Mouse (Mus musculus) lung, postnatal 10 days (tissue): ENCODE data around the gene Asb1.

Source experiments
- DNase-seq: peaks from one replicate; pipeline ENCODE4 v3.0.0; 2021

Asb1 gene

DNA sequence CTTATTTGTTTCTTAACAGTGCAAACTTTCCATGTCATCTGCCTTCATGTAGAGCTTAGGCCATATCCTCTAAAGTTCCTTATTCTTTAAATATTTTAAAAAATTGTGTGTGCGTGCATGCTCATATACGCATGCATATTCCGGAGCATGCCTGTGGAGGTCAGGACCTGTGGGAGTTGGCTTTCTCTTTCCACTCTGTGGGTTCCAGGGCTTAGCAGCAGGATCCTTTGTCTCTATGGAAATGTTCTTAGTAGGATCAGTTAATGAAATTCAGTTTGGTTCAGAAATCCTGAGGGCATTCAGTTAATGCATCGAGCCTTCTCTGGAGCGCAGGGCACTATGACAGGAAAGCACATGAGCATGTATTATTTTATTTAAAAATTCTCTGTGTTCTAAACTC lies 7.2 kb downstream of the Asb1 start:
- DNase-seq, result no peak

GRCm38 (mm10) chr1:91549073-91549472 lies 8.7 kb downstream of the Asb1 start:
- no peak for DNase-seq

GRCm38 (mm10) chr1:91557099-91557498 lies 16.8 kb downstream of the Asb1 start:
- DNase-seq, result no peak

DNA sequence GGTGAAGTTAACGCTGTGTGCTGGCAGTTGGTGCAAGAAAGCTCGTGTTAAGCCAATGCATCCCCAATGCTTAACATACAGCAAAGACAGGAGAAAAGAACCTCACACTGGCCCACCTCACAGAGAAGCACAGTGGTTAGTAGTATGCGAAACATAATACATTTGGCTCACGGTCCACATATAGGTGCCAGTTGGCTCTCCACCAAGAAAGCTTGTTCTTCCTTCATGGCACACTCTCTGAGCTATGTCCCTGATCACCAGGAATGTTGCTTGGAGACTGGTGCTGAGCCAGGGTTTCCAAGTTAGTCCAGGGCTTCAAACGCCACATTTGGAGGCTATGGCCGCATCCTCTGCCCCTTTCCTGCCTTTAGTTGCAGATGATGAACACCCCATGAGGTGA lies 20.9 kb downstream of the Asb1 start:
- DNase-seq, result no peak

DNA sequence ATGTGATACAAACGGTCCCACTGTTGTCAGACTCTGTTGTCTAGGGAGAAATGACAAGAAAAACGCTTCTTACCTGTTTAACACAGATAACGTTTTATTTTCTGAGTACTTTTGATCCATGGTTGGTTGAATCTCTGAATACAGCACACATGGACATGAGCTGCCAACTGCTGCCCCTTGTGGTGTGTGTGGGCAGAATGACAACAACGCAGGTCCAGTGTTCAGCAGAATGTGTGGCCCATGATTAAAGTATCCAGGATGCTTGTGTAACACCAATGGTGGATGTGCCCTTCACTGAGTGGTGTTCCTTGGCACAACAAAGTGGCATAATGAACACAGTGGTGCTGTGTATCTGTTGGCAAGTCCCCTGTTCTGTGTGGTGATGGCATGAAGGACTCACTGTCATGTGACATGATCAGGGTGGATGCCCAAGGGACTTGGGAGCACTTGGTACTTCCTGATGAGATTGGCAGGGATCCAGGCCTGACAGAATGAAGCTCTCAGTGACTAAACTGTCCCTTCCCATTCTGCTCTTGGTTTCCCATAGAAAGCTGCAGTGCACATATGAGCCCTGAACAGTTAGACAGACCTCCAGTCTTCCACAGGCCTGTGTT lies 22.7 kb downstream of the Asb1 start:
- peak; percentile 57 for DNase-seq

GRCm38 (mm10) chr1:91564004-91564403 lies 23.7 kb downstream of the Asb1 start:
- DNase-seq, result peak; percentile 43

- no peak for DNase-seq
Observed at GRCm38 (mm10) chr1:91564598-91564997, 24.3 kb downstream of the Asb1 start.

DNA sequence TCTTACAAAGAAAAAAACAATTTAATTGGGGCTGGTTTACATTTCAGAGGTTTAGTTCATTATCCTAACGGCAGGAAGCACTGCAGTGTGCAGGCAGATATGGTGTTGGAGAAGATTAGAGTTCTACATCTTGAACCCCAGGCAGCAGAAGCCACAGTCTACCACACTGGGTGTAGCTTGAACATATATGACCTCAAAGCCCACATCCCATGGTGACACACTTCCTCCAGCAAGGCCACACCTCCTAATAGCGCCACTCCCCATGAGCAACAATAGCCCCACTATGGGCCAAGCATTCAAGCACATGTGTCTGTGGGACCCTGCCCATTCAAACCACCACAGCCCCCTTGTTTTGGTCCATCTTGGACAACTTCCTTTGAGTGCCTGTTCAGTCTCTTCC lies 26.9 kb downstream of the Asb1 start:
- DNase-seq, result no peak

DNA sequence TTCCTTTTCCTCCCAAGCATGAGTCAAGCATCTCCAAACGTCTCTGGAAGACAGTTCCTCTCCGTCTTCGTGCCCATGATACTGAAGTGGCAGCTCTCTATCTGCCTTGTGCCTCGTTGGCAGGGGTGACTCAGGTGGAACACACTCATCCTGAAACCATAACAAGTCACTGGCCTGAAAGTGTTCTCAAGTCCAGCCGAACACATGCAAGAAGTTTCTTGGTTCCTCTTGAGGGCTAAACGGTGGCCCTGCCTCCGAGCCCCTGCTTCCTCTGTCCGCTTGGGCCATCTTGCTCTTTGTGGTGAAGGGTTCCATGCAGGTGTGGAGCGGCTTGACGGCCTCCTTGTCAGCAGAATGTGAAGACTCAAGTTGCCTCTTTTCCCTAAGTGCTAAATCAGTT lies 32.1 kb downstream of the Asb1 start:
- DNase-seq, result no peak

- DNase-seq, result peak; percentile 72
Observed at GRCm38 (mm10) chr1:91574208-91574607, 33.9 kb downstream of the Asb1 start.

GRCm38 (mm10) chr1:91577883-91578517 lies 37.7 kb downstream of the Asb1 start:
- peak; percentile 11 for DNase-seq

DNA sequence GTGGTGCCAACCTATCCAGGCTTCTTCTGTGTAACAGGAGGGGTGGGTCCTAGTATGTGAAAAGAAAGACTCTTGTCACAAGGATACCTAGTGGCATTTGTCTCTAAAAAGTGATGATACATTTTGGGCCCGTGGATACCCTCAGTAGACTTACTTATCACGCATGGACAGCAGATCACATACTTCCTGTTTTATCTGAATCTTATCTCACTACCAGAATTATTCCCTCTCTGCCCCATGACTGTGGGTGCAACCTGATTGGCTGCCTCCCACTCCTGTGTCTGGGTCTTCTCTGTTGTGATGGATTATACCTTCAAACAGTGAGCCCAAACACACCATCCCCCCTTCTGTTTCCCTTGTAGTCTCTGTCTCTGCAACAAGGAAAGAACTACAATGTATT lies 40.2 kb downstream of the Asb1 start:
- no peak for DNase-seq

DNA sequence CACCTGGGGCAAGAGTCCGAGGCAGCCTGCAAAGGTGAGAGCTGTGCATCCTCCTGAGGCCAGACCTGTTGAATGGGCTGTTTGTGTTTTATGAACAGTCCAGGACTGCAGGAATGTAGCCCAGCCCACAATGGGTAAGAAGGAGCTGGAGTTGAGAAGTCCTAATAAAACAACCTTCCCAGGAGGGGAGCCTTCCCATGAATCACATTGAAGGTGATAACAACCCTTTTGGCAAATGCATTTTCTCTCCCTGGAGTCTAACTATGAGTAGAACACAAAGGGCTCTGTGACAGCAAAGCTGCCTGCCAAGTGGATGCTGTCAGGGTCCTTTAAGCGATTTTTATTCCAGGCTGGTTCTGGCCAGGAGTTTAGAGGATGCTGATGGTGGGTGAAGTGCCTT lies 40.9 kb downstream of the Asb1 start:
- DNase-seq, result no peak

GRCm38 (mm10) chr1:91584969-91585835 lies 44.9 kb downstream of the Asb1 start:
- no peak for DNase-seq

- no peak for DNase-seq
Observed at GRCm38 (mm10) chr1:91589738-91590137, 49.4 kb downstream of the Asb1 start.

- no peak for DNase-seq
Observed at GRCm38 (mm10) chr1:91595521-91596020, 55.2 kb downstream of the Asb1 start.

DNA sequence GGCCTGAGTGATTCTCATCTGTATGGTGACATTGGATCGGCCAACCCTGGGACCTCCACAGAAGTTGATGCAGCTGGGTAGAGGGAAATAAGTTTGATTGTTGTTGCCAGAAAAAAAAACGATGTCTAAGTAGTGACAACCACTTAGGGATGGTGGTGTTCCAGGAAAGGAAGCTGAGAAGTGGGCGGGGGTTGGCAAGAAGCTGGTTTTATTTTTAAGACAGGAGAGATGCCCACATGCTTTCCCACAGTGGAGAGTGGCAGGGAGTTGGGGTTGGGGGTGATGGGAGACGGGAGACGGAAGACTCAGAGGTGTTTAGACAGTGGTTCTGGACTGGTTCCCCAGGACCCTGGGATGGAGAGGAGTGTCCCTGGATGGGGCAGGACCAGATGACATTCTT lies 57.3 kb downstream of the Asb1 start:
- DNase-seq, result no peak

GRCm38 (mm10) chr1:91600671-91601361 lies 60.5 kb downstream of the Asb1 start:
- peak; percentile 79 for DNase-seq

DNA sequence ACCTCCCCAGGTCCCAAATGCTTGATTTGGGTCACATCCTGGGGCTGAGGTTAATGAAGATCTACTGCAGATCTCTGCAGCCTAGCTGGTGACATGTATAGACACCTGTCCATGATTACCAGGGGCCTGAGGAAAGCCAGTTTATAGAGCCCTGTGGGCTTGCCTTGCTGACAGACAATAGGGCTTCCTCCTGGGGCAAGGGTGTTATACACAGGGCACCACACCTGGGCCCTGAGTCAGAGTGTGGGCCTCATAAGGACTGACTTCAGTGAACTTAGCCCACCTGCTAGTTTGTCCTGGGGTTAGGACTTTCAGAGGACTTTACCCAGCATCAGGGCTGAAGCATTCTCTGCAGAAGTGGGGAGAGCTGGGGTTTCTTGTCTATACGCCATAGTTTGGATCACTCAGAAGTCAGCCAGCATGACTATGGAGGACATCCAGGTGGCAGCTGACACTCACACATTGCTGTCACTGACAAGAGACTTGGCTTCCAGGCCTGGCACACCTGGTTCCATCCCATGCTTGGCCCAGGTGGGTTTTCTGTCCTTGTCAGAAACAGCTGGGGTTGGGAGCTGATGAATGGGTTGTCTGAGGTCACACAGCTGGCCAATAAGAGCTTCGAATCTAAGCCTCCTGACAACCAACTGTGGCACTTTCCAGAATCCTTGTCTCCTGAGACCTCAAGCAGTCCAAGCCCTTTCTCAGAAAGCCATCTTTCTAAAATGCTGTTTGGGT lies 61.2 kb downstream of the Asb1 start:
- no peak for DNase-seq

GRCm38 (mm10) chr1:91605632-91606031 lies 65.3 kb downstream of the Asb1 start:
- no peak for DNase-seq

GRCm38 (mm10) chr1:91606701-91607100 lies 66.4 kb downstream of the Asb1 start:
- DNase-seq, result no peak

DNA sequence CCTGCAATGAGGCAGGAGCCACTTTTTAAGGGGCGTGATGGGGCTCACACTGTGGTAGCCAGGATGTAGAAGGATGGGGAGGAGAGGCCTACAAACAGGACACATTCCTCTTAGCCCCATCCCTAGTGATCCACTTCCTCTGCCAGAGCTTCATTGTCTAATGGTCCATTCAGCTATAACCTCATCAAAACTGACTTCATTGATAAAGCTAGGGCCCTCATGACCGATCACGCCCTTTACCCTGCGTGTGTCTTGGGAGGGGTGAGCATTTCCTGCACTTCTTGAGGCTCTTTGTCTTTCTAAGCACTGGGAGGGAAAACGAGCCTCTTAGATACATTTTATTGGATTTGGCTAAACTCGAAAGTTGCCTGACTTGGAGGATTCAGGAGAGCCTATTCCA lies 66.8 kb downstream of the Asb1 start:
- no peak for DNase-seq
